Mouse (Mus musculus) heart, postnatal 0 days (tissue): ENCODE results near the gene Agpat2. TPM values are rescaled to one million over a fixed set of nuclear protein-coding genes. Genes with fewer than 3 reads are reported as not detected.

Experiments used
- ATAC-seq: fragments of 200-750 bp; cut with Nextera tagmentation; 2 replicates; pipeline ENCODE4 v1.8.0; 2017; ENCODE audit warnings: low read depth, moderate number of reproducible peaks, moderate library complexity; ENCODE audit not compliant: insufficient read depth
- DNase-seq: peaks from one replicate; pipeline ENCODE4 v3.0.0-alpha.2; 2016; ENCODE audit warnings: low spot score
- H3K27ac ChIP-seq: fragments of 300-500 bp; sonication (generic); 2 replicates; pipeline ENCODE4 v1.5.1; 2014; ENCODE audit warnings: low read depth, mild to moderate bottlenecking
- H3K27me3 ChIP-seq: fragments of 300-500 bp; sonication (generic); 2 replicates; pipeline ENCODE4 v1.6.1; 2014; ENCODE audit warnings: low read length, mixed read lengths; ENCODE audit not compliant: control insufficient read depth, insufficient read depth
- H3K36me3 ChIP-seq: fragments of 300-500 bp; sonication (generic); replicated peaks from 2 replicates; pipeline ENCODE4 v1.6.1; 2014; ENCODE audit warnings: low read length, mixed read lengths; ENCODE audit not compliant: control insufficient read depth, insufficient read depth
- H3K4me1 ChIP-seq: fragments of 300-500 bp; sonication (generic); 2 replicates; pipeline ENCODE4 v1.6.1; 2014; ENCODE audit warnings: antibody characterized with exemption; ENCODE audit not compliant: control insufficient read depth, insufficient read depth
- H3K4me2 ChIP-seq: fragments of 300-500 bp; sonication (generic); 2 replicates; pipeline ENCODE4 v1.6.1; 2014; ENCODE audit warnings: low read depth, mild to moderate bottlenecking, low read length, moderate library complexity
- H3K4me3 ChIP-seq: fragments of 300-500 bp; sonication (generic); 2 replicates; pipeline ENCODE4 v1.5.1; 2014; ENCODE audit warnings: low read depth, low read length
- H3K9ac ChIP-seq: fragments of 300-500 bp; sonication (generic); replicated peaks from 2 replicates; pipeline ENCODE4 v1.6.1; 2014; ENCODE audit warnings: low read depth, low read length, mixed read lengths
- H3K9me3 ChIP-seq: fragments of 300-500 bp; sonication (generic); replicated peaks from 2 replicates; pipeline ENCODE4 v1.6.1; 2016; ENCODE audit warnings: low read length; ENCODE audit not compliant: control insufficient read depth
- CTCF ChIP-seq: IDR thresholded peaks from 2 replicates; pipeline ENCODE4 v1.5.1; 2016; ENCODE audit warnings: antibody characterized with exemption, control low read depth, low read depth
- EP300 ChIP-seq: IDR thresholded peaks from 2 replicates; pipeline ENCODE4 v1.6.1; 2016; ENCODE audit warnings: antibody characterized with exemption, low read depth
- WGBS: fragments of 180-500 bp; shearing (Covaris S2); extraction: QIAGEN DNeasy Blood & Tissue Kit; methylation state at CpG from one replicate; pipeline ENCODE4 v1.1.7; 2014; 5-methylcytosine and 5-hydroxymethylcytosine counted together
- polyA plus RNA-seq: library from polyadenylated mRNA; unstranded; fragments of >200 nt; fragmentation: Nextera tagmentation; extraction: Ambion mirVana; gene quantifications from 2 replicates; pipeline ENCODE4 v1.2.1, GENCODE M21; 2015
- total RNA-seq: library from RNA; depleted of rRNA; stranded (reverse); fragments of >200 nt; gene quantifications from 2 replicates; pipeline ENCODE4 v1.2.3, GENCODE M21; 2014; ENCODE audit warnings: low replicate concordance

The Agpat2 gene
- total and polyA plus RNA-seq, 2 experiments from 2014 or later: 24.1 to 41.0 TPM

DNA sequence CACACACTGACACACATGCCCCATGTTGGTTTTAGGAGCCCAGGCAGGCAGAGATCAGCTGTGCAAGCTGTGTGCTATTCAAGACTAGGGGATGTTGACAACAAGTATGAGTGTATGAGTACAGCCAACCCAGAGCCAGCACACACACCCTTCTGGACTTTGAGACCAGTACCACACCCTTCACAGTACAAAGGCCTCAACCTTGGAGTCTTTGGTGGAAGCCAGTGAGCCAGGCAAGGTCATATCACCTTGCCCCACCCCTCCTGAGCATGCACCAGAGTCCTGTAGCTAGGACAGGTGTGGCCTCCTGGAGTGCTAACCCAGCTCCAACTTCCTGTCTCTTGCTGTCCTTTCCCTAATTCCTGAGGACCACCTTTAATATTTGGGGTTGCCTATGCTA is 6.8 kb upstream of the Agpat2 start:
- Histone ChIP-seq H3K4me1 (peaks cover 30% of the 10 kb centered on the region), H3K4me2 (no peak overlapping the region), H3K27ac (no peak overlapping the region), H3K4me3 (no peak overlapping the region), H3K9ac (no peak overlapping the region), H3K36me3 (no peaks in the 10 kb centered on the region), H3K9me3 (no peaks in the 10 kb centered on the region), H3K27me3 (no peaks in the 10 kb centered on the region)
- ATAC-seq (no peak), DNase-seq (no peak)
- TF ChIP-seq EP300: no peak
- no peak for TF ChIP-seq CTCF

DNA sequence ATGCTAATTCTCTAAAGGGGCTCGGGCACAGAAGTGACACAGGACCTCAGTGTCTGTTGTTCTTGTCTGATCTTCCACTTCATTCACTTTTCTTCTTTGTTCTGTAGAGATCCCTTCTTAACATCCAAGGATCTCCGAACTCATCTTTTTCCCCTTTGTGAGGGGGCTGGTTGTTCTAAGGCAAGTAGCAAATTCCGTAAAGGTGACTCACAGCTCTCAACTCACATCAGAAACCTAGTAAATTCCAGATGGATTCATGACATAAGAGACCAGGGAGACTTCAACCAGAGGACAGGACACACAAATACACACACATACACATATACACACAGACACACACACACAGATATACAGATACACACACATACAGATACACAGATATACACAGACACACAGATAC is 6.3 kb upstream of the Agpat2 start:
- no peak overlapping the region for H3K9ac ChIP-seq
- H3K27ac ChIP-seq: no peak overlapping the region
- ATAC-seq (no peak), DNase-seq (no peak)
- WGBS: 71% methylated on average over 3 of the region's 3 CpGs
- H3K4me1 ChIP-seq: peaks cover 31% of the 10 kb centered on the region
- H3K4me2 ChIP-seq: no peak overlapping the region
- no peaks in the 10 kb centered on the region for H3K9me3 ChIP-seq
- no peaks in the 10 kb centered on the region for H3K36me3 ChIP-seq
- TF ChIP-seq EP300 (no peak), CTCF (no peak)
- no peaks in the 10 kb centered on the region for H3K27me3 ChIP-seq
- no peak overlapping the region for H3K4me3 ChIP-seq

DNA sequence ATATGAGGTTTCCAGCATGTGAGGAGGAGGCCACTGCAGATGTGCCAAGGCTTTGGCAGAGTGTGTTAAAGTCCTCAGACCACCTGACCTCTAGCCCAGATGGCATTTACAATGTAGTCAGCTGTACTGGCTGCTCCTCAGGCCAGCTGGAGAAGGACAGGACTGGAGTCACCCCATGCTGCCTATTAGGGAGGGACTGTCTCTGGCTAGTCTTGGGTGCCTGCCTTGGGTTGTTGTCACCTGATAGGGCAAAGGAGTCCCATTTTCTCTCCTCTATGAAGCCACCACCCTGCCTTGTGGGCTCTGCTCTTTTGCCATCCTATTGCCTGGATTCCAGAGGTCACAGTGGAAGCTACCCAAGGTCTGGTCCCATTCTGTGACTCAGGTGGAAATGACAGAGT is 5.0 kb upstream of the Agpat2 start:
- Histone ChIP-seq H3K9me3 (no peaks in the 10 kb centered on the region), H3K4me1 (peaks cover 26% of the 10 kb centered on the region), H3K36me3 (no peaks in the 10 kb centered on the region), H3K9ac (no peak overlapping the region), H3K27me3 (no peaks in the 10 kb centered on the region), H3K27ac (no peak overlapping the region; the same call in 1 of the 2 replicates), H3K4me2 (no peak overlapping the region), H3K4me3 (no peak overlapping the region)
- no peak for DNase-seq
- ATAC-seq: peak; percentile 19; the same call in 1 of the 2 replicates
- TF ChIP-seq EP300: no peak
- no peak for TF ChIP-seq CTCF

DNA sequence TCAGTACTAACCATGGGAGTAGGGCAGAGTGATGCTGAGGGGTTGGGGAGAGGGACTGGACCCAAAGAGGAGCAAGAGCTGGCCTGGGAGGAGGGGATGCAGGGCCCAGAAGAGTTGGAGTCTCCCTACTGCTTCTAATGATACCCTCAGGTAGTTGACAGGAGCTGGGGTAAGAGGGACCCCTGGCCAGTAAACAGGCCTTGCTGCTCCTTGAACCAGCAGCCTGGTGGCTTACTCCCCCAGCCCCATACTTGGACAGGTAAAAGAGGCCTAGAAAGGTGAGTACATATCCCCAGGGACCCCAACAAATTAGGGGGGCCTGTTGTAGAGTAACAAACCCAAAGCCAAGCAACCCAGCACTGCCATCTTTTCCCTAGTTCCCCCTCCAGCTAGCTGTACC is 4.6 kb upstream of the Agpat2 start:
- TF ChIP-seq EP300 (no peak), CTCF (no peak)
- no peaks in the 10 kb centered on the region for H3K9me3 ChIP-seq
- no peak for ATAC-seq
- no peak overlapping the region for H3K4me3 ChIP-seq
- no peaks in the 10 kb centered on the region for H3K27me3 ChIP-seq
- H3K36me3 ChIP-seq: no peaks in the 10 kb centered on the region
- no peak for DNase-seq
- no peak overlapping the region for H3K4me2 ChIP-seq
- no peak overlapping the region for H3K27ac ChIP-seq
- peaks cover 26% of the 10 kb centered on the region for H3K4me1 ChIP-seq
- no peak overlapping the region for H3K9ac ChIP-seq

DNA sequence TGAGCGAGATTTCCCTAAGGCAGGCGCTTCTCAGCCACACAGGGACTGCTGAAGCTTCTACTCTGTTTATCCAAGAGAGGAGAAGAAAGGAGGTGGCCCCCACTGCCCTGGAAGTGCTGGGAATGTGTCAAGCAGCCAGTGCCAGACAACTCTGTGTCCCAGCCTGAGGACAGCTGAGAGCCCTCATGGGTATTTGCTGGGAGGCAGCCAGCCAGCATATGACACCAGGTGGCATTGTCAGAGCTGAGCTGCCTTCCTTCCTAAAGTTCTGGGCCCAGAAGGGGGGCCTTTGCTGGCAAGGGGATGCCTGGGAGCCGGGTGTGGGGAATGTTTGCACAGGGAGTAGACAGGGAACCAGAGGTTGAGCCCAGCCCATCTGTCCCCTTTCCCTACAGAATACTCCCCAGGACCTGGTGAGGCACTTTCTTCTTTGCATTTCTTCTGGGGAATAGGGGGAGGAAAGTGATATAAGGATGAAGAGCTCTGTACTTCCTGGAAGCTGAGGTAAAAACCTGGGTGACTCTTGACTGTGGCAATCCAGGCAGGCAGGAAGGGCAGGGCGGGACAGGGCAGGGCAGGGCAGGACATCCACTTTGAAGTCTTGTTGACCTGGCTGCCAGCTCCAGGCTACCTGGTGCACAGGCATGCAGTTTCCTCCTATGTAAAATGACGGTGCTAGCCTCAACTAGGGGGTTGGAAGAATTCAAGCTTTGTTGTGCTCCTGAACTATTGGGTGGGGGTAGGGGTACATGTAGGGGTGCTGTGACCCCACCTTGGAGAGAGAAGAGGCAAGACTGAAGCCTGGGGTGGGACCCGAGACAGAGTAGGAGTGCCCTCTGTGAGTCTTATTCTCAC is 3.1 kb upstream of the Agpat2 start:
- Histone ChIP-seq H3K36me3 (no peaks in the 10 kb centered on the region), H3K9ac (0 out of 2 replicates have a peak overlapping the region, but pooled peaks have one; percentile 1), H3K4me1 (peaks cover 26% of the 10 kb centered on the region), H3K4me3 (no peak overlapping the region), H3K27me3 (no peaks in the 10 kb centered on the region), H3K4me2 (no peak overlapping the region), H3K27ac (peak overlapping the region; percentile 63), H3K9me3 (no peaks in the 10 kb centered on the region)
- WGBS: 43% methylated on average over 6 of the region's 6 CpGs
- DNase-seq: peak; percentile 76
- TF ChIP-seq EP300 (peak; percentile 45; the same call in 1 of the 2 replicates), CTCF (peak; percentile 10; the same call in 1 of the 2 replicates)
- peak; percentile 48 for ATAC-seq

DNA sequence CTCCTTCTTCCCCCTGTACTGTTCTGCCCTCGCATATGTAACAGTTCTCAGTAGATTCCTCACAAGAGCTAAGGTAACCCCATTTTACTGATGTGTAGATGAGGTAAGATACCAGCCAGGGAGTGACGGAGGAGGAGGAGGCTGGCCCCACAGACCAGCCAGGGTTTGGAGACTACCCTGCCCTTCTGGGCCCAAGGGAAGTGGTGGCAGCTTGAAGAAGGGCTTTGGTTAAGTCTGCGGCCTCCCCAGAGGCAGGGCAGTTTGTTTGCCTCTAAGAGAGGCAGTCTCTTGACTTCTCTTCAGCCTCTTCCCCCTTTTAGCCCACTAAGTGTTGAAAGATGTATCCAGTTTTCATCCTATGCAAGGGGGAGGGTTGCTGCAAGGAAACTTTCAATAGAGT is 2.4 kb upstream of the Agpat2 start:
- peak overlapping the region; percentile 63 for H3K27ac ChIP-seq
- no peak for ATAC-seq
- H3K9ac ChIP-seq: no peak overlapping the region
- H3K27me3 ChIP-seq: no peaks in the 10 kb centered on the region
- WGBS: 57% methylated on average over 3 of the region's 3 CpGs
- no peak overlapping the region for H3K4me2 ChIP-seq
- TF ChIP-seq EP300 (no peak), CTCF (no peak)
- H3K36me3 ChIP-seq: no peaks in the 10 kb centered on the region
- no peaks in the 10 kb centered on the region for H3K9me3 ChIP-seq
- H3K4me3 ChIP-seq: no peak overlapping the region
- no peak for DNase-seq
- H3K4me1 ChIP-seq: peaks cover 26% of the 10 kb centered on the region
